Mouse (Mus musculus): Measurements from ENCODE around the gene S100a13. TPM values are rescaled to one million over a fixed set of nuclear protein-coding genes. Genes with fewer than 3 reads are reported as not detected.

Gene S100a13
- total RNA-seq, 4 experiments from 2014 or later, result 25.0 to 34.8 (median 27.8) TPM

DNA sequence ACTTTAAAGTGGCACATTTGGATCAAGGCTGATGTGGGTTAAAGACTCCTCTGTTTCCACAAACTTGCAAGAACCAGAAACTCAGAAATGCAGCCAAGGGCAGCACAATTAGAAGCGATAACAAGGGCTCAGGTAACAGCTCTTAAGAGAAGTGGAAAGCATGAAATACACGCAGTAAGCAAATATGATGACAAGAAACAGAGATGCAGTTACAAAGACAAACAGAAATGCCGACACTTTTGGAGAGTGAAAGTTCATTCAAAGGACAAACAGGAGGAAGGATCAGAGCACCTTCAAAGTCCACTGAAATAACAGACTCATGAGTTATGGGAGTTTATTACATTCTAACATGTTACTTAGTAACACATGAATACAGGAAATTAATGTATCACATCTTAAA lies 7.9 kb upstream of the S100a13 start:
- no peak for DNase-seq (ENCODE audit: low spot score)

DNA sequence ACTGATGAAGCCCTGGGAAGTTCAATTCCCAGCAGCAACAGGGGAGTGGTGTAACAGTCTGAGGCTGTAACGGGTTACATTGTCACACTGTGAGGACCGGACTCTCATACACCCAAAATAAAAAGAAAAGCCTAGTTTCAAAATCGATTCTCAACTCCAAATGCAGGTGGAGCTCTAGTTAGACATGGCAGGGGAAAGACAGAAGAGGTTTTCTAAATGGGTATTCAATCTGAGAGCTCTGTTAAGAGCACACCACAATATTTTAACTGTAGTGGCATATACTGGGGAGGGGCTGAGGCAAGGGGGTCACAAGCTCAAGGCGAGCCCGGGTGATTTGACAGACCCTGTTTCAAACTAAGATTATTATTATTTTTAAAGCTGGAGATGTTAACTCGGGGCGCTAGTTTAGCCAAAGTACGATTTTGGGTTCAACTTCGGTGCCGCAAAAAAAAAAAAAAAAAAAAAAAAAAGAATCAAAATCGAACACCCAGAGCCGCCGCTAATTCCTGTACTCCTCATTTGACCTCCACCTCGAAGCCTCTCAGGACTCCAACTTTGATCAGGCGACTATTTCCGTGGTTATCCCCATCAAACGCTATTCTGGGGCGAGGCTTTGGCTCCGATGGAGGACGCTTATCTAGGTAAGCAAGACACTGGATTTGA lies 5.8 kb upstream of the S100a13 start:
- DNase-seq (ENCODE audit: low spot score), result no peak

DNA sequence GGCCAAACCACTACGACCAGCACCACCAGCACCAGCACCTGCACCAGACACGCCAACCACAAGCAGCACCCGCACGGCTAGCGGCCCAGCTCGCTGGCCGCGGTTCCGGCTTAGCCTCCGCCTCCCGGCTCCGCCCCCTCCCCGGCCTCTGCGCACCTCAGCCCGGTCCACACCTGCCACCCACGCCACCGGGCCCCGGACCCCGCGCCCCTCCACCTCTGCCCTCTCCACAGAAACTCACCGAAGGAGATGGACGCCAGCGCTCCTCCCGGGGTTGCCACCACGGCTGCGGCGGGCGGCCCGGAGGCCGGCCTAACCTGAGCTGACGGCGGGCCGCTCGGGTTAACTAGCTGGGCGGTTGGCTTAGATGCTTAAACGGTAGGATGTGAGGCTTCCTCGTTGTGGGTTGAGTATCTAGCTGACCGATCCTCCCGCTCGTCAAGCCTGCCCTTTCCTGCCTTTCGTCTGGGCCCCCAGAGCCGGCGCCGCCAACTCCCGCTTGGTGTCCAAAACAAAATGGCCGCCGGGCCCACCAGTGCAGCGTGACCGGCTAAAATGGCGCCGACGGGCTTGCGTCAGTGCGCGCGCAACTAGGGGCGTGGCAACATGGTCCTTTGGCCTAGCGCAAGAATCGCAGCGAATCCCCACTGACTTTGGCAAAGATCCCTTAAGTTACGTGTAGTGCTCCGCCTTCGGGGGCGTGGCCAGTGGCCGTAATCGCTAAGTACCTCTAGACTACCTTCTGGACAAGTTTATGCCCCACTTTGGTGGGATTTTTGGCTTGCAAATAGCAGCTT lies 5.1 kb upstream of the S100a13 start, which contains the start of gene Chtop:
Gene Chtop (minus strand): TSS at position 549 of the 797 bp plus-strand sequence.
- peak; percentile 100 for DNase-seq (ENCODE audit: low spot score)

DNA sequence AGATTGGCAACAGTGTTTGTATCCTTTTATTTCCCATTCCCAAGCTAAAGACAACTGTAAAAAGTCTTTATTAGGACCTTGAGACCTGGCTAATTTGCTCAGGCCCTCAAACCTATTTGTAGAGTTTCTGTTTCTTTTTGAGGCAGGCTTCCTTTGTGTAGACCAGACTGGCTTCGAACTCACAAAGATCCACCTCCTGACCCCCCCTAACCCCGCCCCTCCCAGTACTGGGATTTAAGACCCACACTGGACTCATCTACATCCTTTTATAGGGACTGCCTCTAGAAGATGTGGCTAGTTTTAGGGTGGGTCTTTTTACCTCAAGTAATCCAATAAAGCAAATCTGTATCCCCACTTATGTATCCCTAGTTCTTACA lies 4.5 kb upstream of the S100a13 start:
- DNase-seq (ENCODE audit: low spot score), result no peak

DNA sequence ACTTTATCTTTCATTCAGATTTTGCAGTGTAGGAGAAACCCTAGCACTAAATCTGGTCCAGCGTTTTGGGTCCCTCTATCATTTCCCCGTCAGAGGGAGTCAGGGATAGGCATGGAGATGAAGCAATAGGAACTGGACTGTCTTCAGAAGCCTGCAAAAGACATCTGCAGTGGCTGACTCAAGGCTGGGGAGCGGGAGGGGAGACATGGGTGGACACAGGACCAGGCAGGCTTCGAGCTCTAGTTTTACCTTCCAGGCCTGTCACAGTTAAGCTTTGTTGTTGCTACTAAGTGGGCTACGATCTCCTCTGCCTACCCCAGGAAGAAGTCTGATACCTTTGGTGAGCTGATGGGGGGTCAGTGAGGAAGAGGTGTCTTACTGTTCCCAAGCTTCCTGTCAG lies 2.0 kb upstream of the S100a13 start:
- no peak for DNase-seq (ENCODE audit: low spot score)

DNA sequence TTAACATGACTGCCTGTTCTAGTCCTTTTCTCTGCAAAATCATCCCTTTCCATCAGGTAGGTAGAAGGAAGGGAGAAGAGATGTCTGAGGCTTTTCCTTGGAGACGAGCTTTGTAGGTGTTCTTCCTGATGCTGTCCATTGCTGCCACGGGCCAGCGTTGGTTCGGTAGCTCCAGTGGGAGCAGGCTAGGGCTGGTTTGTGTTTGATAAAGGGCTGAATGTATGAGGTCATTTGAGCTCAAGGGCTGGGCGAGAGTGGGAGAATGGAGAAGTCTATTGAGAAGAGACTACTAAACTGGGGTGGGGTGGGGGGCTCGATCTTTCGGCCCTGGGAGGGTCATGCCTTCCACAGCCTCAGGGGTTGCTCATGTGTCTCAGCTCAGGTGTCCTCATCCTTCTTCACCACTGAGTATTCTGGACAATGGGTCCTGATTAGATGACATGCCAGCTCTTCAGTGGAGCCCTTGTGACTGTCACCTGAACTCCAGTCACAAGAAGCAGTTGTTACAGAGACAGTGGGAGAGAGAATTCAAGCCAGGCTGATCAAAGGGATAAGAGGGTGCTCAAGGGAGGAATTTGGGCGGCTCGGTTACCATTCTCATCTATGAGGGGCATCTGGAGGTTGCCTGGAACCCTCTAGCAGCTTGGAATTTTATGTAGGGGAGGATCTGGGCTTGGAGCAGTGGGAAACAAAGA lies 1.1 kb upstream of the S100a13 start:
- DNase-seq (ENCODE audit: low spot score), result no peak

DNA sequence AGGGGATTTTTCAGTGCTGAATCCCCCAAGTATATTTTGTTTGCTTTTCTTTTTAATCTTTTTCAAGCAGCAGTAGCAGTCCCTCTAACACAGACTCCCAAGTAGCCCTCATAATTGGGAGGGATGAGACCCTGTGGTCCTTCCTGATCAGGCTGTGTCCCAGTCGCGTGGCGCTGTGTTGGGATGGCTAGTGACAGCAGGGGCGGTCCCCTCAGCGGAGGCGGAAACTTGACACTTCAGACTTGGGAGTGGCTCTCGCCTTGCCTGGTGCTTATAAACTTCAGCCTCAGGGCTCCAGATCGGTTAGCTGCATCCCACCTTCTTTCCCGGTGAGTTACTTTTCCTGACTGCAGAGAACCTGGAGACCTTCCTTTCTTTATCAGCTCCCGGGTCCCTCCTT lies 456 bp downstream of the S100a13 start:
- peak; percentile 86 for DNase-seq (ENCODE audit: low spot score)

DNA sequence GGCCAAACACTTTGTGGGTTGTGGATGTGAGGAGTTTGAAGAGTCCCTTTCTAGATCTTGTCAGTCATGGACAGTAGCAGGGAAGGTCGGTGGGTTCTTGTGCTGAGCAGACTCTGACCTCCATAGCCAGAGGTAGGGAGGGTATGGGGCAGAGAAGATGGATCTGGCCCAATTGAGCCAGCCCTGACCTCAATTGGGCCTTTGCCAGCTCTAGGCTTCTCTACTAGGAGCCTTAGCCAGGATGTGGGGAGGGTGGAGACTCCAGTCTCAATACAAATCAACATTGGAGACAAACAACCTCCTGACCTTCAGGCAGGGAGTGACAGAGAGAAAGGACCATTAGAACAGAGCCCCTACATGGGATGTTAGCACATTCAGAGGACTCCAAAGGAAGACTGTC lies 1.0 kb downstream of the S100a13 start:
- DNase-seq (ENCODE audit: low spot score), result peak; percentile 55

DNA sequence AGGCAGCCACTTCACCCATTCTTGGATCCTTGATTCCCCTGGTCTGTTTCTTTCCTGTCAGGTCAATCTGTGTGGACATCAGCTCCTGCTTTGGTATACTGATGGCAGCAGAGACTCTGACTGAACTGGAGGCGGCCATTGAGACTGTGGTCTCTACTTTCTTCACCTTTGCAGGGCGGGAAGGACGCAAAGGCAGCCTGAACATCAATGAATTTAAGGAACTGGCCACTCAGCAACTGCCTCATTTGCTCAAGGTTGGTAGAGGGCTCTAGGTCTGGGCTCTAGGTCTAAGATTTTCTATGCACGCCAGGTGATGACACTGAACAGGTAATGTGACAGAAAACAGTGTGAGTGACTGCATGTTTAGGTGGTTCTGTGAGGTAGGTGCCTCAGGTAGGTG lies 1.6 kb downstream of the S100a13 start:
- no peak for DNase-seq (ENCODE audit: low spot score)

DNA sequence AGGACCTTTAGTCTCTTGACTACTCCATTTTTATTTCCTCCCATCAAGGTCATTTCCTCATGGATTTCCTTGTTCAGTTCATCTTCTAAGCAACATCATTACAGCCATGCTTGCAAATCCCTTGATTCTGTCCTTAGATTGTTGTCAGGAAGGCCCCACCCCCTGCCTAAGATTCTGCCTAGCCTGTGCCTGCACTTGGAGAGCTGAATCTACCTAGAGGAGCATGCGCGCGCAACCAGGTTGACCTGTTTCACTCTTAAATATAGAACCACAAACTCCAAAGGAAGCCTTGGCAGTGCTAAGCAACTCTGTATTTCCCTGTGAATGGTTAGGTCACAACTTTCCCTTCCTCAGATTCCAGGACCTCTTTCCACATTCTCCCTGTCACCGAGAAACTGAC lies 3.5 kb downstream of the S100a13 start:
- no peak for DNase-seq (ENCODE audit: low spot score)

DNA sequence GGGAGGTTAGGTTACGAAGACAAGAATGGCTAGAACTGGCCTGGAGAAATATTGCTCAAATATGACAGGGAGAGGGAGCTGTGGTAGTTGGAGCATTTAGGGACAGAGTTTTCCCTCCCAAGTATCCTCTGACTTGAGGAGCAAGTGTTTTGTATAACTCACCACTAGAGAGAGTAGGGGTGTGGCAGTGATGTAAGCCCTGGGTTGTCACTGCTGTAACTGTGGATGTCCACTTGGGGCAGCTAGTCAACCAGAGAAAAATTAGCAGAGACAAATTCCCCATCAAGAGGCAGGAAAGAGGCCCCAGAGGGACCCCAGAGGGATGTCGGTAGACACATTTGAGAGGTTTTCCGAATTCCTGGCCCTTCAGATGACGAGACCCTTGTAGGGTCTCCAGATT lies 11.2 kb downstream of the S100a13 start:
- DNase-seq (ENCODE audit: low spot score), result peak; percentile 76

DNA sequence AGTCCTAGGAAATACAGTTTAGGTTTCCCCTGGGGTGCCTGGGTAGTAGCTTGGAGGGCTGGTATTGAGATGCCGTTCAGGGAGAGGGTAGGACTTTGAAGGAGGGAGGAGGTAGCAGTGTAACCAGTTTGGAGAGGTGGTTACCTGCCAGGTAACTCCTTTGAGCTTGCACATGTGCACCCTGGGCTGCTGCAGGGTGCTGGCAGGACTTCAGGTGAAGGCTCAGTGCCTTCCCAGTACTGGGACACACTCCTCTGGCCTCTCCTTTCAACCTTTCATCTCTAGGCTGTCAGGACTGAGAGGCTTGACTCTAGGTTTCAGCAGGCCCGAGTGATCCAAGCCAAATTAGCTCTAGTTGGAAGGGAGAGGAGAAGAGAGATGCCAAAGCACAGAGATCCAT lies 11.8 kb downstream of the S100a13 start:
- DNase-seq (ENCODE audit: low spot score), result no peak

DNA sequence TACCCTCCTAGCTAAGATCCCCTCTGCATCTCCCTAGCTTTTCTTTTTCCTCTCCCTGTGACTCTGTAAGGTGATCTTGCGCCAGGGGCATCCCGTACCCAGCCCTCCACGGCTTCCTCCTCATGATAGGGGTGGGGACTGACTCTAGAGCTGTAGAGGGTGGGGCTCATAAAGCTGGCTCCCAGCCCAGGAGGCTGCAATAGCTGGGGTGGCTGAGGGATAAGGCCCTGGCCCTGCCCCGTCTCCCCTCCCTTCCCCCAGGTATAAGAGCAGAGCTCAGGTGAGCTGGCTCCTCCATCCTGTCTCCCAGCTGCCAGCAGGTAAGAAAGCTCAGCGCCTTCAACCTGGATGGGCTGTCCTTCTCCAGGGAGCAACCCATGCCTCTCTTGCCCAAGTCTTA lies 12.3 kb downstream of the S100a13 start, which contains the start of gene S100a14:
Gene S100a14 (plus strand): TSS at position 277 of the 400 bp plus-strand sequence.
- no peak for DNase-seq (ENCODE audit: low spot score)

DNA sequence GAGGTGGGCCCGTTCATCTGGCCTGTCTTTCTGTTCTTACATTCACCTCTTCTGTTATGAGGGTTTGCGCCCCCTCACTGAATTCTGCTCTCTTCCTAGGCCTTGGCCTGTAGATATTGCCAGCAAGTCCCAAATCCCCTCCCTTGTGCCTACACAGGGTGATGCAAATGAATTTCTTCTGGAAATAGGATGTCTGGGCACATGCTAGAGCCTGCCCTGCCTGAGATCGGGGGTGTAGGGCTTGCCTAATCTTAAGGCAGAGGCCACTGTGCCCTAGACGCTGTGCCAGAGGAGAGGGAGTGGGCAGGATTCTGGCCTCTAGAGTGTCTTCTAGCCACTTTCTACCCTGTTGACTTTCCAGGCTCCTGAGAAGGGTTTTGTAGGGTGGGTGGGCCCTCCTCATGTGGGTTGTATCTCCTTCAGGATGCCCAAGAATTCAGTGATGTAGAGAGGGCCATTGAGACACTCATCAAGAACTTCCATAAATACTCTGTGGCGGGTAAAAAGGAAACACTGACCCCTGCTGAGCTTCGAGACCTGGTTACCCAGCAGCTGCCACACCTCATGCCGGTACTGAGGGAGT lies 13.1 kb downstream of the S100a13 start:
- DNase-seq (ENCODE audit: low spot score), result no peak

DNA sequence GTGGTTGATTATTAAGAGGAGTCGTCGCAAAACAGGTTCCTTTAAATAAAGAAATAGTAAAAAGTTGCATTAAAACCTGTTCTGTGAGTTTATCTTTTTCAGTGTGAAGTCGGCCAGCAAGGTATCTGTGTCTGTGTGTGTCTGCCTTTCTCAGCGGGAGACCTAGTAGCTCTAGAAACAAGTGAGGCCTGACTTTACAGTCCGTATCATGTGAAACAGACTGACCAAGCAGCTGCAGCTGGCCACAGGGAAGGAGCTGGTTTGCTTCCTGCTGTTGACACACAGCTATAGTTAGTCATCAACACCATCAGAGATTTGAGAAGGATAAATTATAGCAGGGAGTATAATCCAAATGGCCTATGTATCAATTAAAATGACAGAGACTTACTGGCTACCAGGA lies 17.5 kb downstream of the S100a13 start:
- DNase-seq (ENCODE audit: low spot score), result no peak

DNA sequence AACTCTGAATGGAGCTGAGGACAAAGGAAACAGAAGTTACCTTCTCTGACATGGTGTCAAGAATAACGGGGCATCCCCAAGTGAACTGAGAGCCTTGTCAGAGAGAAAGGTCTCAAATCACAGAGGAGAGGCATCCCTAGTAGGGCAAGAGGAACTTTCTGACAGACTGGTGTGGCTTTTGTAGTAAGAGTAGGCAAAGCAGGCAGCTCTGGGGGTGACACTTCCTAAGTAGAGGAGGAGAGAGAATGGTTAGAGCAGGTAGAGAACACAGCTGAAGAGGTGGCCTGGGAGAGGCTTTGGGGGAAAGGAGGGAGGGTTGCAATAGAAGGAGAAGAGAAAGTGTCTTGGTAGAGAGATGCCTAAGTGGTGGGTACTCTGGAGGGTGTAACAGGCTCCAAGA lies 21.2 kb downstream of the S100a13 start:
- no peak for DNase-seq (ENCODE audit: low spot score)

DNA sequence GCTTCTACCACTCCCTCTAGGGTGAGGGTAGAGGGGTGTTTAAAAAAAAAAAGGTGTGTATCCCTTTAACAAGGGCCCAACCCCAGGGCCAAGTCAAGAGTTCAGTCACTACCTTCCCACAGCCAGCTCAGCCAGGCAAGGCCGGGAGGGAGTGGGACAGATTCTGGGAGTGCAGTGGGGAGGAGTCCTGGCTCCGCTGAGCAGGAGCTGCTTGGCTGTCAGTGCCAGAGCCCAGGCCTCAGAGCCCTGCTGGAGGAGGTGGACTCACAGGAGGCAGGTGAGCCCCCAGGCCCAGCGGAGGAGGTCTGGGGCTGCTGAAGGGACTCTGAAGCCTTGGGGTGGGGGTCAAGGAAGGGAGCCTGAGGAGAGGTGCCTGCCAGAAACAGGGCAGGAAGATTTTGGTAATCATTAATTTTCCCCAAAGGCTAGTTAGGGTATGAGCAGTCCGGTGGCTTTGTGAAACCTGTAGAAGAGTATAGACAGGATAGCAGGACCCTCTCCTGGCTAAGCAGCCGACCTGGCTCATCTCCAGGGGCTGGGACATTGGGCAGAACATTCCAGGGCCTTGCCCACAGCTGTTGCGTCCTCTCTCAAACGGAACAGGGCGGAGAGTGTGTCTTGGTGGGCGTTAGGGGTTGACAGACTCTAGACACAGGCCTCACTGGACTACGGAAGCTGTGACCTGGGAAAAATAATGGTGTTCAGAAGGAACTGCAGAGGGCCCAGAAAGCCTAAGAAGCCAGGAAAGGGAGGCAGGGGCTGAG lies 23.1 kb downstream of the S100a13 start, which contains the start of gene S100a16:
Gene S100a16 (plus strand): TSS at position 114 of the 764 bp plus-strand sequence.
- peak; percentile 84 for DNase-seq (ENCODE audit: low spot score)

DNA sequence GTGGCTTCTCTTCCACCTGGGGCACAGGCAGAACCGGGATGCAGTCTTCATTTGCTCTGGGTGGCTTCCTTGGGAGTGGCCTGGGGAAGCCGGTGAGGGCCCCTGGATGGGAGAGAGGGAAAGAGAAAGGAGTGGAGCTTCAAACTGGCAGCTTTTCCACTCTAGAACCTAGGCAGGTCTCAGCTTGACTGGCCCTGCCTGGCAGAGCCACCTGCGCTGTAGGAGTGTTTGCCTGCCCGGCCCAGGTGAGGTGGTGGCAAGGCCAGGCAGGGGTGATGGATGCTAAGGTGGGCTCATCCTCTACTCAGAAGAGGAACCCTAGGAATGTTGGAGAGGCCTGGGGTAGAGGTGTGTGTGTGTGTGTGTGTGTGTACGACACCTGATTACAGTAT lies 23.7 kb downstream of the S100a13 start:
- no peak for DNase-seq (ENCODE audit: low spot score)

DNA sequence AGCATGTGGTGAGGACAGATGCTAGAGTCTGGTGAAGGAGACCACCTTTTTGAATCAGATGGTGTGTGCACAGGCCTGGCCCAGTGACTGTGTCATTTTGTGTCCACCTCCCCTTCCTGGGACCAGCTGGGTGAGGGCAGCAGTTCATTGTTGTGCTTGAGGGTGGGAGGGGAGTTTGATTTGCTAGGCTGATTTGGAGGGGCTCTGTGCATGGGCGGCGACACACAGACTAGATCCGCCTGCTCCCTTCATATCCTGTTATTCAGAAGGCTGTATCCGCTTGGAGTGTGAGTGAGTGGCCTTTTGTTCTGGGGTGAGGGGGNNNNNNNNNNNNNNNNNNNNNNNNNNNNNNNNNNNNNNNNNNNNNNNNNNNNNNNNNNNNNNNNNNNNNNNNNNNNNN lies 26.7 kb downstream of the S100a13 start:
- peak; percentile 78 for DNase-seq (ENCODE audit: low spot score)

DNA sequence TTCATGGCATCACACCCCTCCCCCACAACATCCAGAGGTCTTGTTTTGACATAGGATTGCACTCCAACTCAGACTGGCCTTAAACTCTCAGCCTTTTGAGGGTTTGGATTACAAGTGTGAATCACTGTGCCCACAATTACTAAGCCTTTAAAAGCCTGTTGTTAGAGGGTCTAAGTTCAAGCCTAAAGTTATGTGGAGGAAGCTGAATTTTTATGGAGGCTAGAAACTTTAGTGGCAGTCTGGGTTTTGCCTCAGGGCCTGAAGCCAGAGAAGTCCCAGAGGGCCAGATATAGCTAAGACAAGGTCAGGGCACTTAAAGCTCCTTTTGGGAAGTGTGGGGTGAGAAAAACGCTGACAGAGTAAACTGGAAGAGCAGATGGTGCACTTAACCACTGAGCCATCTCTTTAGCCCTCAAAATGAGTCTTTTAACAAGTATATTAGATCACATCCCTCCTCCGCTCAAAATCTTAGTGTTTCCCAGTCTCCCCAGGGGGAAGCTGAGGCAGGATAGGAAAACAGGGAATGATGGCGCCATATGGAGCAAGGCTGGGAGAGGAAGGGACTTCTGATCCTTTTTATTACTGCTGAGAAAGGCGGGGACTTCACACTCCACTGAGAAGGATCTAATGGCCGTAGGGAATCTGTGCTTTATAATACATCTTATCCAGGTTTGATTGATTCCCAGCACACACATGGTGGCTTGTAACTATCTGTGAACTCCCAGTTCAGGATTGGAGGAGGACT lies 35.6 kb downstream of the S100a13 start:
- no peak for DNase-seq (ENCODE audit: low spot score)

DNA sequence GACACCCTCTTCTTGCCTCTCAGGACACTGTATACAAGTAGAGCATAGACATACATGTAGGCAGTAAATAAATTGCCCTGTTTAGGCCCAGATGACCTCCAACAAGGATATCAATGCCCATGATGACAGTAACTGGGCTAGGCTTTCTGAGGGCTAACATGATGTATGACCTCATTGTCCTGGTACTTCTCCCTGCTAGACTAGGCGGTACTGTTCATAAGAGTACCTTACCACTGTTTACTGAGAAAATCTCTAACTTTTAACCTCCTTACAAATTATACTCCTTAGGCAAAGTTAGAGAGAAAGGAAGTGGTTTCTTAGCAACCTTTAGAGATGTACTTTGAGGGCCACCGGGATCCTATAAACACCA lies 36.2 kb downstream of the S100a13 start:
- DNase-seq (ENCODE audit: low spot score), result no peak

Data from heart, adult 8-10 months (tissue).